Mouse (Mus musculus): ENCODE data around the gene Rbm28. TPM values are rescaled to one million over a fixed set of nuclear protein-coding genes. Genes with fewer than 3 reads are reported as not detected.

Rbm28 gene
- polyA plus RNA-seq, 2 experiments: 35.7 to 59.8 TPM

GRCm38 (mm10) chr6:29079291-29079690 is 85.5 kb downstream of the Rbm28 start:
- Histone ChIP-seq H3K4me1 (ENCODE audit: control insufficient read depth, insufficient read depth, low read length) (no peaks in the 10 kb centered on the region), H3K4me2 (replicated peaks; ENCODE audit: low read depth, low read length, severe bottlenecking) (no peak overlapping the region), H3K36me3 (ENCODE audit: control insufficient read depth, insufficient read depth, low read length) (no peaks in the 10 kb centered on the region), H3K9ac (ENCODE audit: low read depth, low read length, severe bottlenecking) (no peak overlapping the region), H3K4me3 (replicated peaks; ENCODE audit: low read length) (no peak overlapping the region), H3K9me3 (ENCODE audit: control insufficient read depth, low read length) (no peaks in the 10 kb centered on the region), H3K27ac (replicated peaks; ENCODE audit: low read depth, low read length) (no peak overlapping the region), H3K27me3 (ENCODE audit: control insufficient read depth, insufficient read depth, low read length) (no peaks in the 10 kb centered on the region)
- no peak for ATAC-seq (ENCODE audit: low FRiP score, low read depth)
- no peak for TF ChIP-seq POLR2A (IDR thresholded peaks at IDR 0.05; ENCODE audit: borderline replicate concordance, extremely low read depth, insufficient read depth, insufficient read length)
- no peak for DNase-seq (ENCODE audit: low spot score)
- WGBS: 61% methylated on average over 4 of the region's 4 CpGs

GRCm38 (mm10) chr6:29074133-29074469 is 90.7 kb downstream of the Rbm28 start:
- Histone ChIP-seq H3K4me1 (ENCODE audit: control insufficient read depth, insufficient read depth, low read length) (peaks cover 6% of the 10 kb centered on the region; the same call in 1 of the 2 replicates), H3K4me2 (replicated peaks; ENCODE audit: low read depth, low read length, severe bottlenecking) (no peak overlapping the region), H3K27ac (replicated peaks; ENCODE audit: low read depth, low read length) (no peak overlapping the region), H3K27me3 (ENCODE audit: control insufficient read depth, insufficient read depth, low read length) (no peaks in the 10 kb centered on the region), H3K9me3 (ENCODE audit: control insufficient read depth, low read length) (no peaks in the 10 kb centered on the region), H3K9ac (ENCODE audit: low read depth, low read length, severe bottlenecking) (no peak overlapping the region), H3K36me3 (ENCODE audit: control insufficient read depth, insufficient read depth, low read length) (no peaks in the 10 kb centered on the region), H3K4me3 (replicated peaks; ENCODE audit: low read length) (no peak overlapping the region)
- no peak for ATAC-seq (ENCODE audit: low FRiP score, low read depth)
- no peak for DNase-seq (ENCODE audit: low spot score)
- TF ChIP-seq POLR2A (IDR thresholded peaks at IDR 0.05; ENCODE audit: borderline replicate concordance, extremely low read depth, insufficient read depth, insufficient read length): no peak

Small RNA genes lying within 50 kb of the gene (microRNA-seq; reads per million reads assigned to microRNA genes)
- gene Gm24303: not detected

Other genes starting within 250 kb of the Rbm28 start
- gene Lep, start 104.8 kb downstream of the Rbm28 start, polyA plus RNA-seq (2012; rRNA removed): 0.03 TPM in 1 of 2 replicates, not detected in the other
- not detected in 2 replicates for gene Lep, start 104.8 kb downstream of the Rbm28 start, polyA plus RNA-seq (2014; fragmentation: Nextera tagmentation; extraction: Ambion mirVana)
- gene Prrt4, start 14.6 kb upstream of the Rbm28 start, polyA plus RNA-seq (2012; rRNA removed): 1.2 and 1.8 TPM in 2 replicates
- 0.92 and 1.1 TPM in 2 replicates for gene Prrt4, start 14.6 kb upstream of the Rbm28 start, polyA plus RNA-seq (2014; fragmentation: Nextera tagmentation; extraction: Ambion mirVana)
- gene Impdh1, start 51.4 kb upstream of the Rbm28 start, polyA plus RNA-seq (2012; rRNA removed): 42.1 and 53.1 TPM in 2 replicates
- 46.6 and 49.2 TPM in 2 replicates for gene Impdh1, start 51.4 kb upstream of the Rbm28 start, polyA plus RNA-seq (2014; fragmentation: Nextera tagmentation; extraction: Ambion mirVana)
- 39.7 and 48.1 TPM in 2 replicates for gene Hilpda, start 107.5 kb upstream of the Rbm28 start, polyA plus RNA-seq (2012; rRNA removed)
- 48.1 and 53.7 TPM in 2 replicates for gene Hilpda, start 107.5 kb upstream of the Rbm28 start, polyA plus RNA-seq (2014; fragmentation: Nextera tagmentation; extraction: Ambion mirVana)
- 2.6 and 3.8 TPM in 2 replicates for gene Fam71f2, start 114.6 kb upstream of the Rbm28 start, polyA plus RNA-seq (2012; rRNA removed)
- gene Fam71f2, start 114.6 kb upstream of the Rbm28 start, polyA plus RNA-seq (2014; fragmentation: Nextera tagmentation; extraction: Ambion mirVana): 0.57 and 0.70 TPM in 2 replicates
- gene Fam71f1, start 154.1 kb upstream of the Rbm28 start, polyA plus RNA-seq (2012; rRNA removed): 0.10 and 0.27 TPM in 2 replicates
- gene Fam71f1, start 154.1 kb upstream of the Rbm28 start, polyA plus RNA-seq (2014; fragmentation: Nextera tagmentation; extraction: Ambion mirVana): 0.23 TPM in 1 of 2 replicates, not detected in the other
- gene Calu, start 183.1 kb upstream of the Rbm28 start, polyA plus RNA-seq (2012; rRNA removed): 354 and 382 TPM in 2 replicates
- gene Calu, start 183.1 kb upstream of the Rbm28 start, polyA plus RNA-seq (2014; fragmentation: Nextera tagmentation; extraction: Ambion mirVana): 536 and 540 TPM in 2 replicates
- 1.3 and 2.1 TPM in 2 replicates for gene Opn1sw, start 223.5 kb upstream of the Rbm28 start, polyA plus RNA-seq (2012; rRNA removed)
- 2.0 and 2.3 TPM in 2 replicates for gene Opn1sw, start 223.5 kb upstream of the Rbm28 start, polyA plus RNA-seq (2014; fragmentation: Nextera tagmentation; extraction: Ambion mirVana)
- 25.3 and 26.0 TPM in 2 replicates for gene Ccdc136, start 231.3 kb upstream of the Rbm28 start, polyA plus RNA-seq (2012; rRNA removed)
- 26.2 and 26.8 TPM in 2 replicates for gene Ccdc136, start 231.3 kb upstream of the Rbm28 start, polyA plus RNA-seq (2014; fragmentation: Nextera tagmentation; extraction: Ambion mirVana)